Mouse (Mus musculus) heart, postnatal 10 days (tissue): ENCODE data around the gene Chaf1a. TPM values are rescaled to one million over a fixed set of nuclear protein-coding genes. Genes with fewer than 3 reads are reported as not detected.

ENCODE experiments used
- DNase-seq, 2 experiments: peaks; one replicate each; pipeline ENCODE4 v3.0.0; 2021
- intact Hi-C: fragments of 180-260 bp; cut with DNase I; formaldehyde crosslinking; loops from one replicate; pipeline ENCODE4 v1.15.1; 2025
- total RNA-seq, 2 experiments: library from RNA; stranded (reverse); gene quantifications; 2 replicates each; pipeline ENCODE4 v1.2.3; 2021

Chaf1a gene
- 1 to 10 TPM; 5.2 to 6.3 TPM for total RNA-seq

- DNase-seq = peak; percentile 98 to 99
- intact Hi-C loops = loop anchor here (2.0 kb wide), 1 partner anchor 35 kb away; the partner anchor contains the start of gene Ubxn6
Observed at GRCm38 (mm10) chr17:56040030-56040856, at the start of gene Chaf1a. Gene Chaf1a (plus strand): TSS chr17:56040439.

- intact Hi-C loops = no loop called here
- DNase-seq = peak in 1 of 2 experiments; percentile 29
Observed at GRCm38 (mm10) chr17:55996007-55996406, 44.2 kb upstream of the Chaf1a start.

- DNase-seq = no peak
- intact Hi-C loops = no loop called here
Observed at GRCm38 (mm10) chr17:55999794-56000499, 40.3 kb upstream of the Chaf1a start.

GRCm38 (mm10) chr17:56003000-56003399, 37.2 kb upstream of the Chaf1a start:
- no peak for DNase-seq
- intact Hi-C loops = no loop called here

GRCm38 (mm10) chr17:56005415-56006061, 34.7 kb upstream of the Chaf1a start, which contains the start of the genes Stap2 and Mpnd:
Gene Stap2 (minus strand): TSS chr17:56005584.
Gene Mpnd (plus strand): TSS chr17:56005711.
- intact Hi-C loops = no loop called here
- peak; percentile 62 to 63 for DNase-seq

DNA sequence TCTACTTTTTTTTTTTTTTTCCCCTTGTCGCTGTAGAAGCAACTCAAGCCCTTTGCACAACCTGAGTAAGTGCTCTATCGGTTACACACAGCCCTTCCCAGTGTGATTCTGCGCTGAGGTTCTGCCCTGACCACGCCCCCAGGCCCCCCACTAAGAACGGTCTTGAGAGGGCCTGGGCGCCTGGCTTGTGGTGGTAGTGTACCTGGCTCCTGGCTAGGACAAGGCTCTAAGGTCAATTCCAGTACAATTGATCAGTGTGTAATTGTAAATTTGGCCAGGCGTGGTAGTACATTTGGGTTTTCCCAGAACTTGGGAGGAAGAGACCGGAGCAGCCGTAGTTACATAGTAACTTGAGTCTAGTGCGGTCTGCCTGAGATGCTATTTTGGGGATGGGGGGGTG, 33.3 kb upstream of the Chaf1a start:
- DNase-seq = no peak
- intact Hi-C loops = no loop called here

DNA sequence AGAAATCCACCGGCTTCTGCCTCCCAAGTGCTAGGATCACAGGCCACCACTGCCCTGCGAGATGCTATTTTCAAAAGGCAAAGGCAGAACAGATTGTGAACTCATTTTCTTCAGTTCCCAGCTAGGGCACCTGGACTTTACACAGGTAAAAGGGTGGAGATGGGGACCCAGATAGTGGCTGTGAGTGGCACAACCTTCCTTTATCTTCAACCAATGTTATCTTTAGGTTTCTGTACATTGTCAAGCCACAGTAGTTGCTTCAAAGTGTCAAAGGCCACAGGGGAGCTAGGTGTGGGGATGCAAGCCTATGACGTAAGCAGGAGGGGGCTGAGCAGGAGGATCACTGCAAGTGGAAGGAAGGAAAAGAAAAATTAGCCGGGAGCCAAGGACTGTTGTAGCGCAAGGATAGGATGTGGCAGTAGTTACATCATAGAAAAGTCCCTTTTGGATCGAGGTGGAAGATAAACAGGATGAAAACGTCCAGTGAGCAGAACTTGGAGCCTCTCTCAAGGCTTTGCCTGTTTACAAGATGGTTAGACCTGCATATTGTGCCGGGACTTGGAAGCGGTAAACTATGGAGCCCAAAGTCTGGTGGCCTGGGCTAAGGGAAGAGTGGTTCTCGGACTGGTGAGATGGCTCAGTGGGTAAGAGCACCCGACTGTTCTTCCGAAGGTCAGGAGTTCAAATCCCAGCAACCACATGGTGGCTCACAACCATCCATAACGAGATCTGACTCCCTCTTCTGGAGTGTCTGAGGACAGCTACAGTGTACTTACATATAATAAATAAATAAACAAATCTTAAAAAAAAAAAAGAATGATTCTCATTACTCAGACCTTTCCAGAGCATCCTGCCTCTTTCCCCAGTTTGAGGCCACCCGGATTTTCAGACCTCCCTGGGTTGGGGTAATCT, 32.5 kb upstream of the Chaf1a start:
- DNase-seq = no peak
- intact Hi-C loops = no loop called here

- intact Hi-C loops = no loop called here
- peak; percentile 96 for DNase-seq
Observed at GRCm38 (mm10) chr17:56008356-56009087, 31.7 kb upstream of the Chaf1a start.

DNA sequence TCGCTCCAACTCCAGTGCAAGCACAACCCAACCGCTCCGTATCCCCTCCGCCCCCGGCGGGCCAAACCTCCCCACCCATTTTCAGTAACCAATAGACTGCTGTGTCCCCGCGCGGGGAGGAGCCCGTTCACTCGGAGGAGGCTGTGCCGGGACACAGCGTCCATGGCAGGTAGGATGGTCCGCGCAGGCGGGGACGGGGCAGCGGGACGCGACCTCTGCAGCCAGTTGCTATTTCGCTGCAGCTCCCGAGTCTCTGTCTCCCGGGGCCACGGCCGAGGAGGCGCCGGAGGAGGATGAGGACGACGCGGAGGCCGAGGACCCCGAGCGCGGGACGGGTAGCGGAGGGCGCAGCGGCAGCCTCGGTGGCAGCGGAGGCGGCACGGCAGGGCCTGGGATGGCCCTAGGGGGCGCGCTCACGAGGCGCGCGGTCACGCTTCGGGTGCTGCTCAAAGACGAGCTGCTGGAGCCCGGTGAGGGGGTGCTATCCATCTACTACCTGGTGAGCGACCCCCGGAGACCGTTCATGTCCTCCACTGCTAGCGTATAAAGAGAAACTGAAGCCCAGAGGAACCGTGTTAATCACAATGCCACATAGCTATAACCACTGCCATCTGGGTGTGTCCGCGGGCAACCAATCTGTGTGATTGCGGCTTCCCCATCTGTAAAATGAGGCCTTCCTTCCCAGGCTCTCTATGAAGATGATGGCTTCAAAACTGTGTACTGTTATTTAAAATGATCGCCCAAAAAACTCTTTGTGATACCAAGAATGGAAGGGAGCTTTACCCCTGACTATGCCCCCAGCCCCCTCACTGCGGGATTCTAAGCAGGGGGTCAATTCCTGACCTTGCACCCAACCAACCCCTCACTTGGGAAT, 30.9 kb upstream of the Chaf1a start:
- intact Hi-C loops = no loop called here
- peak; percentile 93 to 94 for DNase-seq

GRCm38 (mm10) chr17:56009962-56010240, 30.3 kb upstream of the Chaf1a start:
- intact Hi-C loops = loop anchor here (1.0 kb wide), 1 partner anchor 34 kb away; no protein-coding TSS in a partner anchor
- no peak for DNase-seq

DNA sequence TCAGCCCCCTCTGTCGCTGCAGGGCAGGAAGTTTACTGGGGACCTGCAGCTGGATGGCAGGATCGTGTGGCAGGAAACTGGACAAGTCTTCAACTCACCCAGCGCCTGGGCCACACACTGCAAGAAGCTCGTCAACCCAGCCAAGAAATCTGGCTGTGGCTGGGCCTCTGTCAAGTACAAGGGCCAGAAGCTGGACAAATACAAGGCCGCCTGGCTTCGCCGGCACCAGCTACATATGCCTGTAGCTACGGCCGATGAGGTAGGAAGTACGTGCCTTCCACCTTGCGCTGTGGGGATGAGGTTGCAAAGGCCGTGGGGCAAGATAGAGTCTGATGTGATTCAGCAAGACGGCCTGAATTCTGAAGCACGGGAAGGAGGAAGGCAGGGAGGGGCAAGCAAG, 30.0 kb upstream of the Chaf1a start:
- no peak for DNase-seq
- intact Hi-C loops = loop anchor here (1.0 kb wide), 1 partner anchor 34 kb away; no protein-coding TSS in a partner anchor

DNA sequence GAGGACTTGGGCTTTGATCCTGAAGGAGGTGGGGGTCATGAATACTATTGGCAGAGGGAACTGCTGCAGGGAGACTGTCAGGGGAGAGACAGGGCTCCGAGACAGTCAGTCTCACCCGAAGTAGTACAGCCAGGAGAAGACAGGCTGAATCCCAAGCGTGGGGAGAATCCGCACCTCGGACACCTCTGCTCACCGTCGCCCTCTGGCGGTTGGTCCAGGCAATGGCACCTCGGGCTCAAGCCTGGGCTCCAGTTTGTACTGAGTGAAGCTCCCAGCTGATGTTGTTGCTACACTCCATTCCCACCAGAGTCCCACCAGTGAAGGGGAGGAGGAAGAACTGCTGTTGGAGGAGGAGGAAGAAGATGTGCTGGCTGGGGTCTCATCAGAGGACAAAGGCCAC, 29.6 kb upstream of the Chaf1a start:
- intact Hi-C loops = loop anchor here (1.0 kb wide), 1 partner anchor 34 kb away; no protein-coding TSS in a partner anchor
- DNase-seq = peak; percentile 73 to 90

GRCm38 (mm10) chr17:56011441-56011840, 28.8 kb upstream of the Chaf1a start:
- intact Hi-C loops = no loop called here
- DNase-seq = no peak

DNA sequence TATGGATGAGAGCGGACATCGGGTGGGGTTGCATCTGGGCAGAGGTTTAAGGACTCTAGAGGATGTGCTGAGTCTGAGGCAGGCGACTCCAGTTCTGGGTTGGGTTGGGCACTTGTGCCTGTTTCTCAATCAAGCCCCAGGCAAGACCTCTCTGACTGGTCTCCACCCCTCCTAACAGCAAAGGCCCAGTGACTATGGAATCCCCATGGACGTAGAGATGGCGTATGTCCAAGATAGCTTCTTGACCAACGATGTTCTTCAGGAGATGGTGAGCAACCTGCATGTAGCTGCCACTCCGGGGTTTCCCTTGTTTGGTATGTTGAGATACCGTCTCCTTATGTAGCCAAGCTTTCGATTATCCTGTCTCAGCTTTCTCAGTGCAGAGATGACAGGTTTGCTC, 24.9 kb upstream of the Chaf1a start:
- no peak for DNase-seq
- intact Hi-C loops = no loop called here

DNA sequence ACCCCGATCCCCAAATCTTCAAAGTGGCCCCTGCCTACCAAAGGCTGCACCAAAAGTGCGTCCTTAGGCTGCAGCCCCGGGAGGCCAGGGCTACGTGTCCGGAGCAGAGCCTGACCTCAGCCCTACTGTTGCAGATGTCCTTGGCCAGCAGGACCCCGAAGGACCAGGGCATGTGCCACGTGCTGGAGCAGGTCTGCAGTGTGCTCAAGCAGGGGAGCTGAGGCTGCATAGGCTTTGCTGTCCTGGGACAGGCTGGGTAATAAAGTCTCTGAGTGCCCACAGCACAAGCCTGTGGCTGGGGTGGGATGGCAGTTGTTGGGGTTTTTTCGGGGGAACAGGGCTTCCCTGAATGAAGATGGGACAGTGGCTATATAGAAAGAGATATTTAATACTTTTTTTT, 23.9 kb upstream of the Chaf1a start:
- intact Hi-C loops = no loop called here
- no peak for DNase-seq

DNA sequence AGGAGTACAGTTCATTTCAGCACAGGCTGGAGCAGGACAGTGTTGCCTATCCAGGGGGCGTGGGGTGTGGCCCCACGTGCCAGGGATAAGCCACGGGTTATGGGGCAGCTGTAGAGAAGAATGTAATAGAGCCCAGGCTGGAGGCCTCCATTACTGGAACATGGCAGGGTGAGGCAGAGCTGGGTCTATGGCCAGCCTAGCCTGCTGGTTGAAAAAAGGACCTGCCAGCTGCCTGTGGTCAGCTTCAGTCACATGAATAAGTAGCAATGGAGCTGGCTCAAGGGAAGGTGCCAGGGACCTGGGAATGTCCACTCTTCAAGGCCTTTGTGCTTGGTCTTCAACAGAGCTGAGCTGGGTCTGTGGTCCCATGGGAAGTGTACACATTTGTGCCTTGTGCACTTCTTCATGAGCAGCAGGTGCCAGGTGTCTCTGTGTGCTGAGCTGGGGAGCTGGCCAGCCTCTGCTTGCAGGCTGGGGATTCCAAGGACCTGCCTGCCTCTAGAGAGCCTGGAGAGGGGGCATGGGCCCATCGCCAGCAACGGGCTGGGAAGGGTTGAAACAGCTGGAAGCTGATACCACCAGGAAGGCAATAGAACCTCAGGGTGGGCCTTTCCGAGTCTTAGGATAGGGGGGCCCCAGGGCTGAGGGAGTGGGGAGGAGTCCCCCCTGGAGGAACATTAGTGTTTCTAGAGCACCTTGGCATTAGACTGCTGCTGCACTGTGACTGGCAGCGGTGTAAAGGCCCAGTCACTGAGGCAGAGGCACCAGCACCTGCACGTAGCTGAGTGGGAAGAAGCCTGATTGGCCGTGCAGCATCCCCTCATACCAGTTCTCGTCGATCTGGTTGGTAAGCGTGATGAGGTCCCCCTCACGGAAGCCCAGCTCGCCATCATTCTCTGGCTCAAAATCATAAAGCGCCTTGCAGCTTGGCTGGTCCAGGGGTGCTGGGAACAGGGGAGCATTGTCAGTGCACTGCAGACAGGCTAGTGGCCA, 23.1 kb upstream of the Chaf1a start:
- intact Hi-C loops = no loop called here
- no peak for DNase-seq

DNA sequence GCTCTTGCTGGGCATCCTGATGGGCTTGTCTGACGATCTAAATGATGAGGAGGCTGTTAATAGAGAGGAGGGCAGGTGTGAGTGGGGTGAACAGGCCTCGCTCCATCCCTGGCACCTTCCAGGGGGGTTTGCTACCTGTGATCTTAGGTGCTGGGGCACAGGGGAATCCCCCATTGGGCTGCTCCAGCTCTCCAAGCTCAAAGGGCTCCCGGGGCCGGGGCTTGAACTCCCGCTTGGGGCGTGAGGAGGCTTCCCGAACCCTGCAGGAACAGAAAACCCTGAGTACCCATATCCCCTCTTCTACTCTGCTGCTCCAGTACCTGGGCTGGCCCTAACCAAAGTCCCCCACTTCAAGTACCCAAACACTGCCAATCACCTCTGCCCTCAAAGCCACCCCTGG, 22.4 kb upstream of the Chaf1a start:
- intact Hi-C loops = no loop called here
- no peak for DNase-seq
